Mouse (Mus musculus) liver, adult 2 months (tissue): ENCODE measurements around the gene Fkbp1b.

Experiments
- CTCF ChIP-seq: fragments of 200-500 bp; IDR thresholded peaks from 2 replicates; pipeline ENCODE4 v1.5.1; 2011; ENCODE audit warnings: low read depth, low read length, control low read depth
- POLR2A ChIP-seq: fragments of 200-500 bp; IDR thresholded peaks from 2 replicates; pipeline ENCODE4 v1.6.1; 2011; ENCODE audit warnings: low read length, control low read depth; ENCODE audit not compliant: insufficient read depth; ENCODE audit errors: extremely low read depth

DNA sequence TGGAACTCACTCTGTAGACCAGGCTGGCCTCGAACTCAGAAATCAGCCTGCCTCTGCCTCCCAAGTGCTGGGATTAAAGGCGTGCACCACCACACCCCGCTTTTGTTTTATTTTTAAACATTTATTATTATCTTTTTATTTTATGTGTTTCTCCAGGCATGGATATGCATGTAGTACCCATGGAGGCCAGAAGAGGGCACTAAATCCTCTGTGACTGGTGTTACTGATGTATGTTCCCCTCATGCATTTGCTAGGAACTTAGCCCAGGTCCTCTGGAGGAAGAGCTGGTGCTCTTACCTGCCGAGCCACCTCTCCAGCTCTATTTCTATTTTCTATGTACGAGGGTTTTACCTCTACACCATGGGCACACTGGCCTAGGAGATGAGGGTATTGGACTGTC is 14.8 kb upstream of the Fkbp1b start:
- peak; percentile 35; the same call in 1 of the 2 replicates for TF ChIP-seq CTCF
- no peak for TF ChIP-seq POLR2A
